Mouse (Mus musculus) liver, embryonic 12.5 days (tissue): Measurements from ENCODE around the gene Tedc1. TPM values are rescaled to one million over a fixed set of nuclear protein-coding genes. Genes with fewer than 3 reads are reported as not detected.

Experiments used
- ATAC-seq: fragments of 200-750 bp; cut with Nextera tagmentation; 2 replicates; pipeline ENCODE4 v1.8.0; 2017; ENCODE audit warnings: moderate number of reproducible peaks, mild to moderate bottlenecking, moderate library complexity
- H3K27ac ChIP-seq: fragments of 300-500 bp; sonication (generic); 2 replicates; pipeline ENCODE4 v1.5.1; 2016; ENCODE audit warnings: mild to moderate bottlenecking
- H3K27me3 ChIP-seq: fragments of 300-500 bp; sonication (generic); replicated peaks from 2 replicates; pipeline ENCODE4 v1.6.1; 2016; ENCODE audit warnings: mild to moderate bottlenecking, moderate library complexity
- H3K36me3 ChIP-seq: fragments of 300-500 bp; sonication (generic); 2 replicates; pipeline ENCODE4 v1.6.1; 2016; ENCODE audit warnings: mild to moderate bottlenecking, moderate library complexity
- H3K4me1 ChIP-seq: fragments of 300-500 bp; sonication (generic); 2 replicates; pipeline ENCODE4 v1.6.1; 2016
- H3K4me2 ChIP-seq: fragments of 300-500 bp; sonication (generic); 2 replicates; pipeline ENCODE4 v1.6.1; 2016; ENCODE audit warnings: mild to moderate bottlenecking, moderate library complexity
- H3K4me3 ChIP-seq: fragments of 300-500 bp; sonication (generic); 2 replicates; pipeline ENCODE4 v1.5.1; 2016; ENCODE audit warnings: mild to moderate bottlenecking, moderate library complexity
- H3K9ac ChIP-seq: fragments of 300-500 bp; sonication (generic); 2 replicates; pipeline ENCODE4 v1.6.1; 2016; ENCODE audit warnings: mild to moderate bottlenecking, moderate library complexity
- H3K9me3 ChIP-seq: fragments of 300-500 bp; sonication (generic); replicated peaks from 2 replicates; pipeline ENCODE4 v1.6.1; 2016; ENCODE audit warnings: mild to moderate bottlenecking, moderate library complexity
- WGBS: fragments of 180-500 bp; shearing (Covaris S2); methylation state at CpG from one replicate; pipeline ENCODE4 v1.1.7; 2016; ENCODE audit not compliant: insufficient replicate concordance; 5-methylcytosine and 5-hydroxymethylcytosine counted together
- polyA plus RNA-seq: library from polyadenylated mRNA; unstranded; fragments of >200 nt; fragmentation: Nextera tagmentation; extraction: Ambion mirVana; gene quantifications from 2 replicates; pipeline ENCODE4 v1.2.1, GENCODE M21; 2016

Gene Tedc1
- polyA plus RNA-seq, 1 experiment from 2014 or later = 18.5 TPM

GRCm38 (mm10) chr12:113132567-113132966 lies 23.7 kb upstream of the Tedc1 start:
- no peak overlapping the region for H3K27ac ChIP-seq
- no peaks in the 10 kb centered on the region for H3K27me3 ChIP-seq
- no peak overlapping the region for H3K4me3 ChIP-seq
- H3K9me3 ChIP-seq = no peaks in the 10 kb centered on the region
- H3K4me1 ChIP-seq = peaks cover 7% of the 10 kb centered on the region; the same call in 1 of the 2 replicates
- peaks cover 100% of the 10 kb centered on the region for H3K36me3 ChIP-seq
- H3K9ac ChIP-seq = no peak overlapping the region
- WGBS = 74% methylated on average over 2 of the region's 2 CpGs
- no peak overlapping the region for H3K4me2 ChIP-seq
- no peak for ATAC-seq

GRCm38 (mm10) chr12:113133260-113133659 lies 23.0 kb upstream of the Tedc1 start:
- Histone ChIP-seq H3K9ac (no peak overlapping the region), H3K4me2 (no peak overlapping the region), H3K36me3 (peaks cover 100% of the 10 kb centered on the region), H3K4me1 (peaks cover 7% of the 10 kb centered on the region; the same call in 1 of the 2 replicates), H3K9me3 (no peaks in the 10 kb centered on the region), H3K27me3 (no peaks in the 10 kb centered on the region), H3K27ac (no peak overlapping the region), H3K4me3 (no peak overlapping the region)
- WGBS = 83% methylated on average over 9 of the region's 9 CpGs
- no peak for ATAC-seq

- Histone ChIP-seq H3K27me3 (no peaks in the 10 kb centered on the region; the same call in 1 of the 2 replicates), H3K27ac (no peak overlapping the region), H3K9me3 (no peaks in the 10 kb centered on the region), H3K4me1 (peaks cover 9% of the 10 kb centered on the region), H3K9ac (no peak overlapping the region), H3K4me3 (no peak overlapping the region), H3K4me2 (no peak overlapping the region), H3K36me3 (peaks cover 100% of the 10 kb centered on the region)
- 73% methylated on average over 5 of the region's 5 CpGs for WGBS
- no peak for ATAC-seq
Measured at GRCm38 (mm10) chr12:113133861-113134403, 22.3 kb upstream of the Tedc1 start.

GRCm38 (mm10) chr12:113134502-113134901 lies 21.7 kb upstream of the Tedc1 start:
- no peak overlapping the region for H3K4me2 ChIP-seq
- H3K4me1 ChIP-seq = peaks cover 14% of the 10 kb centered on the region
- H3K9ac ChIP-seq = no peak overlapping the region
- H3K4me3 ChIP-seq = no peak overlapping the region
- H3K27ac ChIP-seq = no peak overlapping the region
- no peaks in the 10 kb centered on the region for H3K9me3 ChIP-seq
- 79% methylated on average over 4 of the region's 4 CpGs for WGBS
- ATAC-seq = no peak
- H3K27me3 ChIP-seq = no peaks in the 10 kb centered on the region; the same call in 1 of the 2 replicates
- peaks cover 94% of the 10 kb centered on the region for H3K36me3 ChIP-seq

GRCm38 (mm10) chr12:113135401-113135800 lies 20.8 kb upstream of the Tedc1 start:
- Histone ChIP-seq H3K4me2 (no peak overlapping the region), H3K36me3 (peaks cover 85% of the 10 kb centered on the region), H3K4me3 (no peak overlapping the region), H3K9ac (no peak overlapping the region), H3K27ac (no peak overlapping the region), H3K9me3 (no peaks in the 10 kb centered on the region), H3K4me1 (peaks cover 23% of the 10 kb centered on the region), H3K27me3 (peaks cover 6% of the 10 kb centered on the region; the same call in 1 of the 2 replicates)
- 83% methylated on average over 7 of the region's 7 CpGs for WGBS
- no peak for ATAC-seq

- Histone ChIP-seq H3K27ac (no peak overlapping the region), H3K36me3 (peaks cover 74% of the 10 kb centered on the region), H3K9ac (no peak overlapping the region), H3K9me3 (no peaks in the 10 kb centered on the region), H3K4me2 (no peak overlapping the region), H3K4me1 (peaks cover 34% of the 10 kb centered on the region), H3K4me3 (no peak overlapping the region), H3K27me3 (peaks cover 17% of the 10 kb centered on the region)
- ATAC-seq = no peak
- 83% methylated on average over 17 of the region's 17 CpGs for WGBS
Measured at GRCm38 (mm10) chr12:113136492-113137020, 19.7 kb upstream of the Tedc1 start.

GRCm38 (mm10) chr12:113137260-113138213 lies 18.7 kb upstream of the Tedc1 start:
- no peaks in the 10 kb centered on the region for H3K9me3 ChIP-seq
- H3K4me1 ChIP-seq = peaks cover 40% of the 10 kb centered on the region
- no peak for ATAC-seq
- no peak overlapping the region for H3K27ac ChIP-seq
- peaks cover 64% of the 10 kb centered on the region for H3K36me3 ChIP-seq
- peaks cover 27% of the 10 kb centered on the region for H3K27me3 ChIP-seq
- WGBS = 72% methylated on average over 18 of the region's 18 CpGs
- H3K4me3 ChIP-seq = no peak overlapping the region
- no peak overlapping the region for H3K4me2 ChIP-seq
- no peak overlapping the region for H3K9ac ChIP-seq

- Histone ChIP-seq H3K9me3 (no peaks in the 10 kb centered on the region), H3K27ac (no peak overlapping the region), H3K27me3 (peaks cover 35% of the 10 kb centered on the region), H3K9ac (no peak overlapping the region), H3K4me1 (peaks cover 45% of the 10 kb centered on the region), H3K4me3 (no peak overlapping the region), H3K36me3 (peaks cover 56% of the 10 kb centered on the region), H3K4me2 (no peak overlapping the region)
- no peak for ATAC-seq
- 65% methylated on average over 6 of the region's 6 CpGs for WGBS
Measured at GRCm38 (mm10) chr12:113138291-113138690, 17.9 kb upstream of the Tedc1 start.

- Histone ChIP-seq H3K9me3 (no peaks in the 10 kb centered on the region), H3K27ac (peak overlapping the region; percentile 15; the same call in 1 of the 2 replicates), H3K4me1 (peaks cover 53% of the 10 kb centered on the region), H3K4me3 (peak overlapping the region; percentile 60), H3K27me3 (peaks cover 44% of the 10 kb centered on the region), H3K36me3 (peaks cover 47% of the 10 kb centered on the region), H3K9ac (peak overlapping the region; percentile 69), H3K4me2 (peak overlapping the region; percentile 92)
- 56% methylated on average over 11 of the region's 11 CpGs for WGBS
- ATAC-seq = no peak
Measured at GRCm38 (mm10) chr12:113138901-113139864, 17.0 kb upstream of the Tedc1 start.

- peaks cover 55% of the 10 kb centered on the region for H3K4me1 ChIP-seq
- 2% methylated on average over 68 of the region's 68 CpGs for WGBS
- peak within 1 kb of the TSS; percentile 69 for H3K9ac ChIP-seq
- ATAC-seq = peak; percentile 87
- no peaks in the 10 kb centered on the region for H3K9me3 ChIP-seq
- H3K27ac ChIP-seq = peak within 1 kb of the TSS; percentile 64
- H3K4me3 ChIP-seq = peak within 1 kb of the TSS; percentile 60
- H3K36me3 ChIP-seq = peaks cover 39% of the 10 kb centered on the region
- H3K4me2 ChIP-seq = peak within 1 kb of the TSS; percentile 92
- H3K27me3 ChIP-seq = peaks cover 45% of the 10 kb centered on the region
Measured at GRCm38 (mm10) chr12:113139908-113140615, 16.2 kb upstream of the Tedc1 start, which contains the start of gene Crip2. Crip2 (plus strand) TSS chr12:113140236.
